ENCODE assay signal across 18 mouse cellular contexts in the genomic region with DNA sequence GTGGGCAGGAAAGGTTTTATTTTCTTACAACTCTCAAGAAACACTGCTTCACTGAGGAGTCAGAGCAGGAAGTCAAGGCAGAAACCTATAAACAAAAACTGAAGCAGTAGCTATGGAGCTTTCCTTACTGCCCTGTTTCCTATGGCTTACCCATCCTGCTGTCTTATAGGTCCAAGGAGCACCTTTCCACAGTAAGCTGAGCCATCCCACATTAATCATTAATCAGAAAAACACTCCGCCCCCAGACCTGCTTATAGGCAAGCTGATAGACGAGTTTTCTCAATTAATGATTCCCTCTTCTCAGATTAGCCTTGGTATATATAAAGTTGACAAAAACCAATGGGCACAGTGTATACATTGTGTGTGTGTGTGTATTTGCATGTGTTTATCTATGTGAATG.
"Had no signal": no experiment of that assay in that cellular context is flagged by ENCODE, and none has a peak within 500 bp of the region (broad histone marks: within the 10 kb centered on the region; RNA-seq: fewer than 3 reads in every experiment).

No protein-coding gene starts in this region.

- H3K36me3 ChIP-seq: midbrain, embryonic 10.5 days; midbrain, embryonic 12.5 days; neural tube, embryonic 13.5 days; neural tube, embryonic 15.5 days had no signal

- H3K4me2 ChIP-seq: lung, embryonic 14.5 days; midbrain, embryonic 12.5 days; neural tube, embryonic 13.5 days; neural tube, embryonic 15.5 days had no signal

- ATAC-seq: midbrain, embryonic 16.5 days had no signal

- H3K4me1 ChIP-seq: midbrain, embryonic 10.5 days; midbrain, embryonic 12.5 days; neural tube, embryonic 13.5 days; neural tube, embryonic 15.5 days had no signal

- H3K9me3 ChIP-seq: midbrain, embryonic 10.5 days; midbrain, embryonic 12.5 days; neural tube, embryonic 13.5 days; neural tube, embryonic 15.5 days had no signal

- H3K9ac ChIP-seq: lung, embryonic 14.5 days; midbrain, embryonic 12.5 days; neural tube, embryonic 13.5 days; neural tube, embryonic 15.5 days had no signal

- H3K27me3 ChIP-seq: midbrain, embryonic 12.5 days; neural tube, embryonic 13.5 days; neural tube, embryonic 15.5 days had no signal

- H3K4me3 ChIP-seq: midbrain, embryonic 10.5 days; midbrain, embryonic 12.5 days; myocyte; neural tube, embryonic 13.5 days; neural tube, embryonic 15.5 days had no signal

- H3K27ac ChIP-seq: midbrain, embryonic 10.5 days; midbrain, embryonic 12.5 days; neural tube, embryonic 13.5 days; neural tube, embryonic 15.5 days had no signal

- DNase-seq: lung, embryonic 14.5 days; lung, postnatal 10 days; lung, postnatal 4 days; midbrain, embryonic 14.5 days; retina, postnatal 1 day; right cerebral cortex, adult 18-20 months; right cerebral cortex, postnatal 25 days; right cerebral cortex, postnatal 4 days; spleen, adult 18-20 months; thymus, adult 18-20 months; thymus, postnatal 14 days; thymus, postnatal 36 days had no signal
